Mouse (Mus musculus) myocyte (in vitro differentiated cells): ENCODE data around the gene Dlx3.

Source experiments
- MAX ChIP-seq: IDR thresholded peaks from one replicate; pipeline ENCODE4 v1.6.1; 2011; ENCODE audit warnings: low read depth, mild to moderate bottlenecking, control low read depth
- MYOG ChIP-seq, 3 experiments: IDR thresholded peaks; one replicate each; pipeline ENCODE4 v1.6.1; 2011; ENCODE audit warnings: control low read depth in 2 of 3, low read depth in 2 of 3, mild to moderate bottlenecking in 2 of 3; ENCODE audit not compliant: insufficient read length in 2 of 3, control insufficient read depth in 1 of 3, insufficient read depth in 1 of 3
- POLR2AphosphoS2 ChIP-seq: IDR thresholded peaks from one replicate; pipeline ENCODE4 v1.6.1; 2011; ENCODE audit warnings: low read depth, control low read depth; ENCODE audit not compliant: insufficient read length
- USF1 ChIP-seq: IDR thresholded peaks from one replicate; pipeline ENCODE4 v1.6.1; 2011; ENCODE audit warnings: low read depth, mild to moderate bottlenecking, control low read depth, moderate library complexity

GRCm38 (mm10) chr11:95118505-95118904 is 1.4 kb upstream of the Dlx3 start:
- TF ChIP-seq MAX (no peak), MYOG (IDR thresholded peaks at IDR 0.05; ENCODE audit: control insufficient read depth in 1 of 3, insufficient read depth in 1 of 3, insufficient read length in 2 of 3, low read depth in 2 of 3) (no peak), POLR2AphosphoS2 (no peak), USF1 (no peak)
